Mouse (Mus musculus) C2C12 (cell line): ENCODE measurements around the gene Rgs10.

Source experiments
- CTCF ChIP-seq: IDR thresholded peaks from one replicate; pipeline ENCODE4 v1.5.1; 2011; ENCODE audit not compliant: control insufficient read depth, insufficient read depth, insufficient read length
- MAX ChIP-seq: IDR thresholded peaks from one replicate; pipeline ENCODE4 v1.6.1; 2011; ENCODE audit warnings: mild to moderate bottlenecking, control low read depth
- USF1 ChIP-seq: IDR thresholded peaks from one replicate; pipeline ENCODE4 v1.6.1; 2011; ENCODE audit warnings: low read depth, mild to moderate bottlenecking, control low read depth, moderate library complexity

DNA sequence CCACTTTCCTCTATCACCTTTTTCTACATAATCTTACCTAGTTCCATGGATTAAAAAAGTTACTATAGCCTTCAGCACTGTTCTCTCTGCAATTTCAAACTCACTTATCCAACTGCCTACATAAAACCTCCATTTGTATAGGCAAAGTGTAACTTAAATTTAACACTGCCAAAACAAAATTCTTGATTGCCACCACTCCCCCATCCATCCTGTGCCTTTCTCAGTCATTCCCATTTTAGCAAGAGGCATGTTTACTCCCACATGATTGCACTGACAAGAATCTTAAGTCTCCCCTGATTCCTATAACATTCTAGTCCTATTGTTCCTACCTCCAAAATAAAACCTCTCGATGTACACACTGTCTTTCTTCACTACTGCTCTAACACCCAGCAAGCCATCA, 34.2 kb upstream of the Rgs10 start:
- TF ChIP-seq CTCF (no peak), MAX (no peak), USF1 (no peak)
